ENCODE assay signal across 8 mouse cellular contexts in genomic region chr6:6955395-6955763, GRCm38 (mm10). TPM values are rescaled to one million over a fixed set of nuclear protein-coding genes. Genes with fewer than 3 reads are reported as not detected.
DNase-seq lines count a peak whose midpoint lies in the region; ATAC-seq and TF ChIP-seq lines count a peak whose summit lies in the region.

No protein-coding gene starts in this region.

- DNase-seq in left cerebral cortex, adult 2 months (ENCODE audit: extremely low spot score in 1 of 2, low spot score in 2 of 2): no peak
- no peak for DNase-seq in left cerebral cortex, postnatal 36 days (ENCODE audit: low spot score in 2 of 2)
- no peak for DNase-seq in embryonic facial prominence, embryonic 11.5 days (ENCODE audit: low spot score)
- no peak for DNase-seq in kidney, postnatal 4 days
- no peak for DNase-seq in cerebellum, adult 8-10 months
- no peak for DNase-seq in cerebellum, adult 9-10 months

- intact Hi-C loops in left cerebral cortex, adult 2 months (cut with DNase I): no loop called here
- intact Hi-C loops in left cerebral cortex, postnatal 36 days (cut with DNase I): no loop called here

- no peaks in the 10 kb centered on the region for H3K9me3 ChIP-seq in embryonic facial prominence, embryonic 11.5 days (replicated peaks; ENCODE audit: control insufficient read depth, low read length)
- no peaks in the 10 kb centered on the region for H3K9me3 ChIP-seq in midbrain, embryonic 16.5 days (replicated peaks; ENCODE audit: control insufficient read depth, low read length, poor library complexity, severe bottlenecking)

- ATAC-seq in embryonic facial prominence, embryonic 11.5 days (replicated peaks; ENCODE audit: insufficient number of reproducible peaks, low FRiP score, low TSS enrichment, low read depth): peak; percentile 24; the same call in 1 of the 2 replicates
- peak; percentile 16 for ATAC-seq in inflammation-experienced regulatory T-cells, adult 6 months
- peak; percentile 74 for ATAC-seq in midbrain, embryonic 16.5 days

- no peaks in the 10 kb centered on the region for H3K27me3 ChIP-seq in embryonic facial prominence, embryonic 11.5 days (ENCODE audit: control insufficient read depth, insufficient read depth, low read length)
- no peaks in the 10 kb centered on the region; the same call in 1 of the 2 replicates for H3K27me3 ChIP-seq in midbrain, embryonic 16.5 days (ENCODE audit: control insufficient read depth, insufficient read depth, low read depth, low read length)

- peak overlapping the region; percentile 91 for H3K4me3 ChIP-seq in left cerebral cortex, adult 2 months
- H3K4me3 ChIP-seq in embryonic facial prominence, embryonic 11.5 days (ENCODE audit: low read depth, low read length): peak overlapping the region; percentile 9; the same call in 1 of the 2 replicates
- H3K4me3 ChIP-seq in midbrain, embryonic 16.5 days (ENCODE audit: low read depth, low read length): peak overlapping the region; percentile 84

- no peak for TF ChIP-seq CTCF in left cerebral cortex, adult 2 months (IDR thresholded peaks at IDR 0.05)

- no peaks in the 10 kb centered on the region for H3K4me1 ChIP-seq in embryonic facial prominence, embryonic 11.5 days (ENCODE audit: control insufficient read depth, insufficient read depth, low read length)
- H3K4me1 ChIP-seq in midbrain, embryonic 16.5 days (ENCODE audit: control insufficient read depth, insufficient read depth, low read length): peaks cover 4% of the 10 kb centered on the region; the same call in 1 of the 2 replicates

- H3K27ac ChIP-seq in left cerebral cortex, adult 2 months: peak overlapping the region; percentile 65
- H3K27ac ChIP-seq in embryonic facial prominence, embryonic 11.5 days (replicated peaks; ENCODE audit: low read depth, low read length): no peak overlapping the region
- 0 out of 2 replicates have a peak overlapping the region, but pooled peaks have one; percentile 5 for H3K27ac ChIP-seq in midbrain, embryonic 16.5 days (ENCODE audit: low read length)

- no peak overlapping the region for H3K9ac ChIP-seq in embryonic facial prominence, embryonic 11.5 days (replicated peaks; ENCODE audit: low read length)
- H3K9ac ChIP-seq in midbrain, embryonic 16.5 days (ENCODE audit: low read depth, low read length): peak overlapping the region; percentile 21; the same call in 1 of the 2 replicates

- 41% methylated on average over 6 of the region's 6 CpGs for WGBS in embryonic facial prominence, embryonic 11.5 days
- 39% methylated on average over 6 of the region's 6 CpGs for WGBS in midbrain, embryonic 16.5 days

- H3K4me2 ChIP-seq in embryonic facial prominence, embryonic 11.5 days (ENCODE audit: low read depth, low read length): peak overlapping the region; percentile 19
- peak overlapping the region; percentile 62 for H3K4me2 ChIP-seq in midbrain, embryonic 16.5 days (ENCODE audit: low read length)

- no peaks in the 10 kb centered on the region for H3K36me3 ChIP-seq in embryonic facial prominence, embryonic 11.5 days (replicated peaks; ENCODE audit: control insufficient read depth, insufficient read depth, low read depth, low read length)
- no peaks in the 10 kb centered on the region for H3K36me3 ChIP-seq in midbrain, embryonic 16.5 days (ENCODE audit: control insufficient read depth, insufficient read depth, low read length)

RNA-seq across cellular contexts. Expression of gene Sdhaf3, which starts 0.4 kb away (rescaled TPM):
- total RNA-seq in left cerebral cortex, adult 2 months (2021): 1 to 10 TPM; 6.0 to 6.3 TPM
- 1 to 10 TPM; 5.4 to 6.5 TPM for total RNA-seq in left cerebral cortex, postnatal 36 days (2021)
- 7.9 and 9.0 TPM in 2 replicates for polyA plus RNA-seq in embryonic facial prominence, embryonic 11.5 days (2014; fragmentation: Nextera tagmentation; extraction: Ambion mirVana)
- 1 to 10 TPM; 3.0 to 4.5 (median 3.3) TPM for polyA plus RNA-seq in inflammation-experienced regulatory T-cells, adult 6 months (2017; shearing (Covaris generic))
- polyA plus RNA-seq in midbrain, embryonic 16.5 days (2015; fragmentation: Nextera tagmentation; extraction: Ambion mirVana): 7.4 and 7.8 TPM in 2 replicates

Comparison
In these comparisons a context has a peak if more than half of its experiments do, and no peak if none do; other contexts are left out.
1. H3K4me3 ChIP-seq: peak in every context shown above with its lines; median percentile 91 in left cerebral cortex, adult 2 months; 84 in midbrain, embryonic 16.5 days; 9 in embryonic facial prominence, embryonic 11.5 days.
2. ATAC-seq: peak in every context shown above with its lines; median percentile 74 in midbrain, embryonic 16.5 days; 24 in embryonic facial prominence, embryonic 11.5 days; 16 in inflammation-experienced regulatory T-cells, adult 6 months.